Mouse (Mus musculus) liver, embryonic 14.5 days (tissue): ENCODE results near the gene Dio1. TPM values are rescaled to one million over a fixed set of nuclear protein-coding genes. Genes with fewer than 3 reads are reported as not detected.

Experiments
- ATAC-seq: fragments of 200-750 bp; cut with Nextera tagmentation; 2 replicates; pipeline ENCODE4 v1.8.0; 2017; ENCODE audit warnings: moderate number of reproducible peaks, mild to moderate bottlenecking, moderate library complexity; ENCODE audit not compliant: insufficient read depth
- DNase-seq, 3 experiments: peaks; one replicate each; pipeline ENCODE4 v3.0.0-alpha.2; 2012 to 2013; ENCODE audit warnings: low read depth in 3 of 3, low spot score in 3 of 3
- H3K27ac ChIP-seq: fragments of 300-500 bp; sonication (generic); 2 replicates; pipeline ENCODE4 v1.5.1; 2014; ENCODE audit warnings: moderate library complexity, mild to moderate bottlenecking, control low read depth, inconsistent platforms
- H3K27me3 ChIP-seq: fragments of 300-500 bp; sonication (generic); 2 replicates; pipeline ENCODE4 v1.6.1; 2014; ENCODE audit warnings: mild to moderate bottlenecking, low read length, moderate library complexity; ENCODE audit not compliant: control insufficient read depth, insufficient read depth
- H3K36me3 ChIP-seq: fragments of 300-500 bp; sonication (generic); replicated peaks from 2 replicates; pipeline ENCODE4 v1.6.1; 2014; ENCODE audit warnings: low read depth; ENCODE audit not compliant: control insufficient read depth, insufficient read depth
- H3K4me1 ChIP-seq, 2 experiments: fragments of 200-500 bp in 1 of 2; fragments of 300-500 bp in 1 of 2; sonication (generic) in 1 of 2; replicated peaks; 2 replicates each; pipeline ENCODE4 v1.6.1; 2012 to 2014; ENCODE audit warnings: antibody characterized with exemption in 1 of 2, inconsistent platforms in 1 of 2, low read length in 1 of 2; ENCODE audit not compliant: control insufficient read depth in 2 of 2, insufficient read depth in 2 of 2
- H3K4me2 ChIP-seq: fragments of 300-500 bp; sonication (generic); 2 replicates; pipeline ENCODE4 v1.6.1; 2014; ENCODE audit warnings: low read depth, mild to moderate bottlenecking, control low read depth, moderate library complexity
- H3K4me3 ChIP-seq, 2 experiments: fragments of 200-500 bp in 1 of 2; fragments of 300-500 bp in 1 of 2; sonication (generic) in 1 of 2; 2 replicates each; pipeline ENCODE4 v1.5.1; 2012 to 2014; ENCODE audit warnings: low read depth in 2 of 2, low read length in 2 of 2, mild to moderate bottlenecking in 2 of 2, control low read depth in 1 of 2, inconsistent platforms in 1 of 2, moderate library complexity in 1 of 2; ENCODE audit not compliant: insufficient read depth in 1 of 2
- H3K9ac ChIP-seq: fragments of 300-500 bp; sonication (generic); replicated peaks from 2 replicates; pipeline ENCODE4 v1.6.1; 2014; ENCODE audit warnings: mild to moderate bottlenecking, control low read depth, moderate library complexity
- H3K9me3 ChIP-seq: fragments of 300-500 bp; sonication (generic); 2 replicates; pipeline ENCODE4 v1.6.1; 2016; ENCODE audit warnings: low read length, mixed read lengths; ENCODE audit not compliant: control insufficient read depth
- CTCF ChIP-seq: IDR thresholded peaks from 2 replicates; pipeline ENCODE4 v1.5.1; 2016; ENCODE audit warnings: antibody characterized with exemption, low read depth, control low read depth
- EP300 ChIP-seq: IDR thresholded peaks from 2 replicates; pipeline ENCODE4 v1.6.1; 2016; ENCODE audit warnings: antibody characterized with exemption, low read depth
- WGBS: fragments of 180-500 bp; shearing (Covaris S2); extraction: QIAGEN DNeasy Blood & Tissue Kit; methylation state at CpG from one replicate; pipeline ENCODE4 v1.1.7; 2014; ENCODE audit not compliant: insufficient replicate concordance; 5-methylcytosine and 5-hydroxymethylcytosine counted together
- polyA plus RNA-seq, 2 experiments: library from polyadenylated mRNA; depleted of rRNA in 1 of 2; stranded (reverse) in 1 of 2; unstranded in 1 of 2; fragments of >200 nt; fragmentation: Nextera tagmentation in 1 of 2; extraction: Ambion mirVana in 1 of 2; gene quantifications; 2 replicates each; pipeline versions ENCODE4 v1.2.1 to v1.2.3; 2012 to 2014

The Dio1 gene
- polyA plus RNA-seq, 2 experiments, result not detected

- no peak for ATAC-seq
- no peak overlapping the region for H3K4me2 ChIP-seq
- H3K4me3 ChIP-seq, result no peak overlapping the region
- WGBS, result 54% methylated on average over 2 of the region's 2 CpGs
- H3K9me3 ChIP-seq, result no peaks in the 10 kb centered on the region
- TF ChIP-seq CTCF, result no peak
- no peak for TF ChIP-seq EP300
- no peak overlapping the region for H3K27ac ChIP-seq
- no peaks in the 10 kb centered on the region for H3K36me3 ChIP-seq
- peaks cover 2 to 22% of the 10 kb centered on the region in 2 experiments; a peak in 3 of 4 replicates for H3K4me1 ChIP-seq
- DNase-seq, result no peak
- H3K27me3 ChIP-seq, result no peaks in the 10 kb centered on the region
- H3K9ac ChIP-seq, result no peak overlapping the region
Observed at GRCm38 (mm10) chr4:107249471-107249870, 57.5 kb downstream of the Dio1 start.

GRCm38 (mm10) chr4:107248061-107248460 is 58.9 kb downstream of the Dio1 start:
- Histone ChIP-seq H3K36me3 (no peaks in the 10 kb centered on the region), H3K27me3 (no peaks in the 10 kb centered on the region), H3K4me3 (no peak overlapping the region), H3K9ac (no peak overlapping the region), H3K9me3 (no peaks in the 10 kb centered on the region), H3K4me2 (no peak overlapping the region), H3K27ac (no peak overlapping the region), H3K4me1 (peaks cover 2 to 17% of the 10 kb centered on the region in 2 experiments; a peak in 3 of 4 replicates)
- DNase-seq (no peak), ATAC-seq (no peak)
- TF ChIP-seq EP300 (no peak), CTCF (no peak)
- WGBS, result 81% methylated on average over 3 of the region's 3 CpGs

GRCm38 (mm10) chr4:107247110-107247509 is 59.9 kb downstream of the Dio1 start:
- Histone ChIP-seq H3K4me1 (peaks cover 2 to 13% of the 10 kb centered on the region in 2 experiments; a peak in 2 of 4 replicates), H3K9ac (no peak overlapping the region), H3K36me3 (no peaks in the 10 kb centered on the region), H3K27me3 (no peaks in the 10 kb centered on the region), H3K9me3 (no peaks in the 10 kb centered on the region), H3K4me2 (no peak overlapping the region), H3K27ac (no peak overlapping the region), H3K4me3 (no peak overlapping the region)
- TF ChIP-seq EP300 (no peak), CTCF (no peak)
- no peak for ATAC-seq
- WGBS, result 60% methylated on average over 9 of the region's 9 CpGs
- DNase-seq, result no peak

- Histone ChIP-seq H3K4me3 (no peak overlapping the region), H3K9ac (no peak overlapping the region), H3K36me3 (no peaks in the 10 kb centered on the region), H3K9me3 (no peaks in the 10 kb centered on the region), H3K27me3 (no peaks in the 10 kb centered on the region), H3K4me2 (no peak overlapping the region), H3K4me1 (peaks cover 1 to 9% of the 10 kb centered on the region in 2 experiments; a peak in 2 of 4 replicates), H3K27ac (no peak overlapping the region)
- no peak for TF ChIP-seq CTCF
- no peak for TF ChIP-seq EP300
- 72% methylated on average over 1 of the region's 1 CpGs for WGBS
- ATAC-seq (no peak), DNase-seq (no peak)
Observed at GRCm38 (mm10) chr4:107246040-107246439, 60.9 kb downstream of the Dio1 start.

GRCm38 (mm10) chr4:107245368-107245767 is 61.6 kb downstream of the Dio1 start:
- Histone ChIP-seq H3K9ac (no peak overlapping the region), H3K27me3 (no peaks in the 10 kb centered on the region), H3K27ac (no peak overlapping the region), H3K4me1 (peaks cover 0 to 8% of the 10 kb centered on the region in 2 experiments; a peak in 1 of 4 replicates), H3K9me3 (no peaks in the 10 kb centered on the region), H3K4me3 (no peak overlapping the region), H3K4me2 (no peak overlapping the region), H3K36me3 (no peaks in the 10 kb centered on the region; the same call in 1 of the 2 replicates)
- no peak for ATAC-seq
- WGBS, result 74% methylated on average over 2 of the region's 2 CpGs
- no peak for TF ChIP-seq CTCF
- no peak for TF ChIP-seq EP300
- DNase-seq, result no peak
